In genomic region chr5:121985855-121986254, GRCm38 (mm10) we compare ENCODE assay signal across 20 mouse cellular contexts.
DNase-seq lines count a peak whose midpoint lies in the region; ATAC-seq and TF ChIP-seq lines count a peak whose summit lies in the region.
"Had no signal": no experiment of that assay in that cellular context is flagged by ENCODE, and none has a peak within 500 bp of the region (broad histone marks: within the 10 kb centered on the region; RNA-seq: fewer than 3 reads in every experiment).

No protein-coding gene starts in this region.

- no peak overlapping the region for H3K27ac ChIP-seq in embryonic facial prominence, embryonic 14.5 days (replicated peaks; ENCODE audit: low read depth, low read length)
- H3K27ac ChIP-seq in embryonic facial prominence, embryonic 10.5 days (replicated peaks), result no peak overlapping the region
- peak overlapping the region; percentile 63 for H3K27ac ChIP-seq in heart, embryonic 16.5 days (ENCODE audit: low read length)
- peak overlapping the region; percentile 50; the same call in 1 of the 2 replicates for H3K27ac ChIP-seq in lung, embryonic 14.5 days (ENCODE audit: low read depth)
- H3K27ac ChIP-seq in stomach, embryonic 15.5 days, result peak overlapping the region; percentile 54
- H3K27ac ChIP-seq: embryonic facial prominence, embryonic 13.5 days; hindbrain, embryonic 10.5 days; hindbrain, postnatal 0 days; liver, embryonic 14.5 days; macrophage; midbrain, embryonic 10.5 days had no signal

- 64% methylated on average over 9 of the region's 9 CpGs for WGBS in embryonic facial prominence, embryonic 14.5 days
- WGBS in embryonic facial prominence, embryonic 10.5 days, result 88% methylated on average over 9 of the region's 9 CpGs
- WGBS in heart, embryonic 16.5 days, result 43% methylated on average over 9 of the region's 9 CpGs
- WGBS in lung, embryonic 14.5 days, result 29% methylated on average over 9 of the region's 9 CpGs
- 38% methylated on average over 9 of the region's 9 CpGs for WGBS in stomach, embryonic 15.5 days

- peaks cover under 1% of the 10 kb centered on the region; the same call in 1 of the 2 replicates for H3K4me1 ChIP-seq in embryonic facial prominence, embryonic 14.5 days (ENCODE audit: control insufficient read depth, insufficient read depth, low read length)
- peaks cover 41% of the 10 kb centered on the region for H3K4me1 ChIP-seq in embryonic facial prominence, embryonic 10.5 days
- peaks cover 21% of the 10 kb centered on the region for H3K4me1 ChIP-seq in heart, embryonic 16.5 days (ENCODE audit: control insufficient read depth, insufficient read depth, low read length)
- H3K4me1 ChIP-seq in lung, embryonic 14.5 days (ENCODE audit: insufficient read depth), result 0 out of 2 replicates have a peak, but pooled peaks cover 9% of the 10 kb centered on the region
- peaks cover 16% of the 10 kb centered on the region for H3K4me1 ChIP-seq in stomach, embryonic 15.5 days

- H3K4me2 ChIP-seq in embryonic facial prominence, embryonic 14.5 days (ENCODE audit: low read depth, low read length), result no peak overlapping the region
- no peak overlapping the region for H3K4me2 ChIP-seq in heart, embryonic 16.5 days (ENCODE audit: low read depth, low read length)
- no peak overlapping the region for H3K4me2 ChIP-seq in lung, embryonic 14.5 days
- H3K4me2 ChIP-seq in stomach, embryonic 15.5 days, result no peak overlapping the region
- H3K4me2 ChIP-seq: embryonic facial prominence, embryonic 13.5 days had no signal

- no peaks in the 10 kb centered on the region for H3K27me3 ChIP-seq in embryonic facial prominence, embryonic 14.5 days (replicated peaks; ENCODE audit: control insufficient read depth, insufficient read depth, low read length)
- no peaks in the 10 kb centered on the region for H3K27me3 ChIP-seq in embryonic facial prominence, embryonic 10.5 days (replicated peaks; ENCODE audit: low read depth, poor library complexity, severe bottlenecking)
- H3K27me3 ChIP-seq in heart, embryonic 16.5 days (ENCODE audit: control insufficient read depth, insufficient read depth, low read length), result no peaks in the 10 kb centered on the region
- H3K27me3 ChIP-seq in lung, embryonic 14.5 days (ENCODE audit: insufficient read depth, low read length), result no peaks in the 10 kb centered on the region
- H3K27me3 ChIP-seq in stomach, embryonic 15.5 days (replicated peaks), result no peaks in the 10 kb centered on the region
- H3K27me3 ChIP-seq: embryonic facial prominence, embryonic 13.5 days; Patski had no signal

- H3K9me3 ChIP-seq in embryonic facial prominence, embryonic 14.5 days (ENCODE audit: control insufficient read depth, low read length), result no peaks in the 10 kb centered on the region
- H3K9me3 ChIP-seq in embryonic facial prominence, embryonic 10.5 days, result no peaks in the 10 kb centered on the region
- H3K9me3 ChIP-seq in heart, embryonic 16.5 days (replicated peaks; ENCODE audit: control insufficient read depth, low read length), result no peaks in the 10 kb centered on the region
- H3K9me3 ChIP-seq in lung, embryonic 14.5 days (ENCODE audit: low read depth, low read length), result no peaks in the 10 kb centered on the region
- H3K9me3 ChIP-seq in stomach, embryonic 15.5 days, result no peaks in the 10 kb centered on the region
- H3K9me3 ChIP-seq: embryonic facial prominence, embryonic 13.5 days; hindbrain, embryonic 10.5 days; midbrain, embryonic 10.5 days had no signal

- H3K9ac ChIP-seq in embryonic facial prominence, embryonic 14.5 days (ENCODE audit: low read depth, low read length), result no peak overlapping the region
- no peak overlapping the region for H3K9ac ChIP-seq in heart, embryonic 16.5 days (ENCODE audit: low read length)
- H3K9ac ChIP-seq in lung, embryonic 14.5 days, result no peak overlapping the region
- H3K9ac ChIP-seq in stomach, embryonic 15.5 days, result no peak overlapping the region
- H3K9ac ChIP-seq: embryonic facial prominence, embryonic 13.5 days; liver, embryonic 14.5 days had no signal

- no peak for ATAC-seq in embryonic facial prominence, embryonic 14.5 days (ENCODE audit: low read depth)
- peak; percentile 59 for ATAC-seq in heart, embryonic 16.5 days (replicated peaks; ENCODE audit: extremely low read depth, insufficient read depth, low FRiP score)
- peak; percentile 73 for ATAC-seq in lung, embryonic 14.5 days (ENCODE audit: insufficient read depth)
- no peak for ATAC-seq in stomach, embryonic 15.5 days (ENCODE audit: insufficient read depth, low FRiP score, low read depth)
- no peak for ATAC-seq in monocyte, adult 5-6 weeks (replicated peaks; ENCODE audit: insufficient number of reproducible peaks, low FRiP score, low TSS enrichment, poor library complexity, severe bottlenecking)
- ATAC-seq: hindbrain, postnatal 0 days; Patski had no signal

- no peak overlapping the region for H3K4me3 ChIP-seq in embryonic facial prominence, embryonic 14.5 days (ENCODE audit: low read depth, low read length)
- H3K4me3 ChIP-seq in embryonic facial prominence, embryonic 10.5 days, result no peak overlapping the region
- H3K4me3 ChIP-seq in heart, embryonic 16.5 days (ENCODE audit: low read length), result no peak overlapping the region
- H3K4me3 ChIP-seq in lung, embryonic 14.5 days (ENCODE audit: low read depth, low read length), result no peak overlapping the region
- H3K4me3 ChIP-seq in stomach, embryonic 15.5 days (replicated peaks), result no peak overlapping the region
- H3K4me3 ChIP-seq: embryonic facial prominence, embryonic 13.5 days; hindbrain, embryonic 10.5 days; midbrain, embryonic 10.5 days had no signal

- TF ChIP-seq CTCF in lung, embryonic 14.5 days (IDR thresholded peaks at IDR 0.05; ENCODE audit: low read depth), result no peak

- no peaks in the 10 kb centered on the region for H3K36me3 ChIP-seq in embryonic facial prominence, embryonic 14.5 days (ENCODE audit: control insufficient read depth, insufficient read depth, low read length)
- H3K36me3 ChIP-seq in embryonic facial prominence, embryonic 10.5 days (replicated peaks), result no peaks in the 10 kb centered on the region
- no peaks in the 10 kb centered on the region for H3K36me3 ChIP-seq in heart, embryonic 16.5 days (ENCODE audit: control insufficient read depth, insufficient read depth)
- H3K36me3 ChIP-seq in lung, embryonic 14.5 days (ENCODE audit: insufficient read depth), result no peaks in the 10 kb centered on the region
- H3K36me3 ChIP-seq in stomach, embryonic 15.5 days, result no peaks in the 10 kb centered on the region
- H3K36me3 ChIP-seq: embryonic facial prominence, embryonic 13.5 days; hindbrain, embryonic 10.5 days; midbrain, embryonic 10.5 days had no signal

- DNase-seq in embryonic facial prominence, embryonic 14.5 days (ENCODE audit: low spot score), result peak; percentile 17
- no peak for DNase-seq in embryonic facial prominence, embryonic 10.5 days (ENCODE audit: low spot score)
- DNase-seq in heart, adult 11 months, result no peak
- peak; percentile 87 for DNase-seq in lung, embryonic 14.5 days
- no peak for DNase-seq in lung, adult 18-20 months
- DNase-seq: adrenal gland, adult 8-10 months; cerebellum, adult 9-11 months; kidney, postnatal 10 days; right cerebral cortex, postnatal 25 days; thymus, postnatal 14 days had no signal

Comparison
In these comparisons a context has a peak if more than half of its experiments do, and no peak if none do; other contexts are left out.
1. DNase-seq: peak in embryonic facial prominence, embryonic 14.5 days (single experiment) and lung, embryonic 14.5 days (single experiment); none in embryonic facial prominence, embryonic 10.5 days (single experiment), heart, adult 11 months (single experiment) and lung, adult 18-20 months (0 of 2).
2. ATAC-seq: peak in heart, embryonic 16.5 days (single experiment) and lung, embryonic 14.5 days (single experiment); none in embryonic facial prominence, embryonic 14.5 days (single experiment), stomach, embryonic 15.5 days (single experiment) and monocyte, adult 5-6 weeks (single experiment).
3. H3K27ac ChIP-seq: peak in heart, embryonic 16.5 days (single experiment), lung, embryonic 14.5 days (single experiment) and stomach, embryonic 15.5 days (single experiment); none in embryonic facial prominence, embryonic 14.5 days (single experiment) and embryonic facial prominence, embryonic 10.5 days (single experiment).